Mouse (Mus musculus) embryonic facial prominence, embryonic 12.5 days (tissue): ENCODE results near the gene Stard7. TPM values are rescaled to one million over a fixed set of nuclear protein-coding genes. Genes with fewer than 3 reads are reported as not detected.

Source experiments
- ATAC-seq: fragments of 200-750 bp; cut with Nextera tagmentation; 2 replicates; pipeline ENCODE4 v1.8.0; 2017; ENCODE audit not compliant: insufficient number of reproducible peaks, insufficient read depth, low FRiP score, low TSS enrichment
- H3K27ac ChIP-seq: fragments of 300-500 bp; sonication (generic); 2 replicates; pipeline ENCODE4 v1.5.1; 2016; ENCODE audit warnings: mild to moderate bottlenecking
- H3K27me3 ChIP-seq: fragments of 300-500 bp; sonication (generic); 2 replicates; pipeline ENCODE4 v1.6.1; 2016; ENCODE audit warnings: mild to moderate bottlenecking, moderate library complexity
- H3K36me3 ChIP-seq: fragments of 300-500 bp; sonication (generic); 2 replicates; pipeline ENCODE4 v1.6.1; 2016; ENCODE audit warnings: mild to moderate bottlenecking
- H3K4me1 ChIP-seq: fragments of 300-500 bp; sonication (generic); 2 replicates; pipeline ENCODE4 v1.6.1; 2016
- H3K4me2 ChIP-seq: fragments of 300-500 bp; sonication (generic); replicated peaks from 2 replicates; pipeline ENCODE4 v1.6.1; 2016; ENCODE audit warnings: mild to moderate bottlenecking, moderate library complexity
- H3K4me3 ChIP-seq: fragments of 300-500 bp; sonication (generic); 2 replicates; pipeline ENCODE4 v1.5.1; 2016; ENCODE audit warnings: mild to moderate bottlenecking
- H3K9ac ChIP-seq: fragments of 300-500 bp; sonication (generic); 2 replicates; pipeline ENCODE4 v1.6.1; 2016; ENCODE audit warnings: mild to moderate bottlenecking, moderate library complexity
- H3K9me3 ChIP-seq: fragments of 300-500 bp; sonication (generic); 2 replicates; pipeline ENCODE4 v1.6.1; 2016; ENCODE audit warnings: mild to moderate bottlenecking, moderate library complexity
- WGBS: fragments of 180-500 bp; shearing (Covaris S2); methylation state at CpG from one replicate; pipeline ENCODE4 v1.1.7; 2016; 5-methylcytosine and 5-hydroxymethylcytosine counted together
- polyA plus RNA-seq: library from polyadenylated mRNA; unstranded; fragments of >200 nt; fragmentation: Nextera tagmentation; extraction: Ambion mirVana; gene quantifications from 2 replicates; pipeline ENCODE4 v1.2.1, GENCODE M21; 2016

The Stard7 gene
- polyA plus RNA-seq, 1 experiment from 2014 or later = 87.3 TPM

DNA sequence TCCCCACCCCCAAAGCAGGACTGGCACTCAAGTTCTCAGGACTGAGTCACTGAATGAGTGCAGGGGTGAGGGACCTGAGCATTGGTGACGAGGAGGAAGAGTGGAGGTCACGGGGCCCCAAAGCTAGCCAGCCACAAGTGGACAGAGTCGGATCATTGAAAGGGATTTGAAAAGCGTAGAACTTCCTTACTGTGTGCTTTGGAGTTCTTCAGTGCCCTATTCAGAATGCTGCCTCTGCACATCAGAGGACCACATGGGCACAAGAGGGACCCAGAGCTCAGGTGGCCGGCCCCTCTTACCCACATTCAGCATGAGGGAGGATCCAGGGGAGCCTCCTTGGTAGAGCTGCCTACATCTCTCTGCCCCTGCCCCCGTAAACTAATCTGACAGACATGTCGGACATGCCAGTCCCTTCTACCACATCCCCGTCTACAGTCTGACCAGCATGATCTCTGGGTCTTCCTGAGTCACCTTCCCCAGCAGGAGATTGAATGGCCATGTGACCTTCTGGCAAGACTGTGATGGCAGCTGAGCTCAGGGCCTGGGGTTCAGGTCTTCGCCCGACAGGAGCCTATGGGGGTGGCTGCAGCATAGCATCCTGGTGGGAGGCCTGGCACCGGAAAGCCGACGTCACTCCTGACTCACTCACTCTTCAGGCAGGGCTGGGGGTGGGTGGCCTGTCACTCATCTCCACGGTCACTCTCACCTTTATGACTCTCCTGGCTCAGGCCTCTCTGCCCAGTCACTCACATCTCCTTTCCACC, 63.0 kb downstream of the Stard7 start:
- Histone ChIP-seq H3K4me2 (no peak overlapping the region), H3K9me3 (no peaks in the 10 kb centered on the region), H3K27me3 (peaks cover 32% of the 10 kb centered on the region), H3K27ac (no peak overlapping the region), H3K36me3 (no peaks in the 10 kb centered on the region), H3K4me3 (no peak overlapping the region), H3K9ac (no peak overlapping the region), H3K4me1 (peaks cover 5% of the 10 kb centered on the region; the same call in 1 of the 2 replicates)
- 73% methylated on average over 14 of the region's 14 CpGs for WGBS
- no peak for ATAC-seq

DNA sequence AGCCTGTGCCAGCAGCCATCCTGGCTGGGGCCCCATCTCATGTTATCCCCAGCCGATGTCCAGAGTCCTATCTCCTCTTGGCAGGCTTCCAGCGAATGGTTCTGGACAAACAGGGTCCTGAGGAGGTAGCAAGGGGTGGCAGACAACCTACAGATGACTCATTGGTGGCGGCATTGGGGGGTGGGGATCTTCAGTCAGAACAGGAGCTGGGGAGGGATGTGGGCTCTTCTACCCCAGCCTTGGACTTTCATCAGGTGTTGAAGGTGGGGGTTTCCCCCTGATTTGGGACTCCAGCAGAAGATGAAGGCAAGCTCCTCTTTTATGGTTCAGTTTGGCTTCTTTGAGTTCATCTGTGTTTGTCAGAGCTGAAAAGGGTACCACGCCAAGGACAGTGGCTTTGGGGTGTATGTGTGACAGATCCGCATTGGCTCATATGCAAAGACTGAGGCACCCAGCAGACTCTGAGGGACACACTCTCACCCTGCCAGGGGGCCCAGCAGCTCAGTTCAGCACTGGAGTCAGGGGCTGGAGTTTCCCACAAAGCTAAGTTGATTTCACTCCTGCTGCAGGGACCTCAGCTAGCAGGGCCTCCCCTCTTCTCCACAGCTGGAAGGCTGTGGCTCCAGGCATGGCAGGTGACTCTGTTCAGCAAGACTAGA, 64.1 kb downstream of the Stard7 start:
- Histone ChIP-seq H3K9me3 (no peaks in the 10 kb centered on the region), H3K27me3 (peaks cover 32% of the 10 kb centered on the region)

DNA sequence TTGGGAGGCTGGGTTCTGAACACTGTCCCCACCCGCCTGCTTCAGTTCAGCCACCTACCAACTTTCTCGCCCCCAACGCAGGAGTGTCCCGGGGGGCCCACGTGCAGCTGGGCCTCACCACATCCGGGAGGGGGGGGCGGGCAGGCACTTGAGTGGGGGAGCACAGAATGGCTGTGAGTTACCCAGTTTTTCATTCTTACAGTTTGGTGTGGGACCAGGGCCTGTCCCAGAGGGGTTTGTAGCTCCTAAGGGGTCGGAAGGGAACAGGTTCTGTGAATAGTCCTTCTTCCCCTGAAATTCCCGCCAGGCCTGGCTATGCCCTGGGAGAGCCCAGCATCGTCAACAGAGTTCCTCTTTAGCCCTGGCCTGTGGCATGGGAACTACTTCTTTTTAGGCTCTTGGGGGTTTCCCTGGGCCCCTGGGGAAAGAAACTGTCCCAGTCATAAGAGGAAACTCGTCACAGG, 65.1 kb downstream of the Stard7 start:
- Histone ChIP-seq H3K27me3 (peaks cover 32% of the 10 kb centered on the region), H3K4me3 (no peak overlapping the region), H3K4me1 (peaks cover 5% of the 10 kb centered on the region; the same call in 1 of the 2 replicates), H3K36me3 (no peaks in the 10 kb centered on the region), H3K4me2 (peak overlapping the region; percentile 94), H3K9me3 (no peaks in the 10 kb centered on the region), H3K9ac (no peak overlapping the region), H3K27ac (no peak overlapping the region)
- ATAC-seq = no peak
- 42% methylated on average over 11 of the region's 11 CpGs for WGBS

More for the DNA sequence above, 64.1 kb downstream of the Stard7 start:
- Histone ChIP-seq H3K27ac (no peak overlapping the region), H3K4me1 (peaks cover 5% of the 10 kb centered on the region; the same call in 1 of the 2 replicates), H3K4me2 (no peak overlapping the region), H3K9ac (no peak overlapping the region), H3K4me3 (no peak overlapping the region), H3K36me3 (no peaks in the 10 kb centered on the region)
- no peak for ATAC-seq
- WGBS = 69% methylated on average over 5 of the region's 5 CpGs

DNA sequence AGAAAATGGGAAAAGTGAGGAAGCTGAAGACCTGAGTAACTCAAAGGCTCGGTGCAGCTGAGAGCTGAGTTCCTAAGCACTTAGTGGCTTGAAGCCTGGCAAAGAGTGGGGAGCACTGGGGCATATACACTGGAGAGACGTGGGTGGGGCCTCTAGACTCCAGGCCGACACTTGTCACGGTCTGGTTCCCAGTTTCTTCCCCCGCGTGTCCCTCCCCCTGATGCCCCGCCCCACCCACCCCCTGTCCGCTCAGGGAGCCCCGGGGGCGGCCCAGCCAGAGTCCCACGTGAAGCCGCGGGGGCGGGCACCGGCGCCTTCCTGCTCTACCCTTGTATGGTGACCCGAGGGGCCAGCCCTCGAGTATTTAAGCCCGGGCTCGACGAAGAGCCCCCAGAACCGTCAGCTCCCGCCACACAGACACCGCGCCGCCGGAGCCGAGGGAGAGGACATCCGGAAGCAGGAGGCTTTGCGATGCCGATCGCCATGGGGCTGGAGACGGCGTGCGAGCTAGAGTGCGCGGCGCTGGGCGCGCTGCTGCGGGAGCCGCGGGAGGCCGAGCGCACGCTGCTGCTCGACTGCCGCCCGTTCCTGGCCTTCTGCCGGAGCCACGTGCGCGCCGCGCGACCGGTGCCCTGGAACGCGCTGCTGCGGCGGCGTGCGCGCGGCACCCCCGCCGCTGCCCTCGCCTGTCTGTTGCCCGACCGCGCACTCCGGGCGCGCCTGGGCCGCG, 65.9 kb downstream of the Stard7 start, which contains the start of gene Dusp2:
Gene Dusp2, plus strand, starts transcription at position 393 of the 730 bp plus-strand sequence.
- H3K27ac ChIP-seq = no peak within 1 kb of the TSS
- under 1% methylated on average over 60 of the region's 76 CpGs for WGBS
- peak; percentile 43; the same call in 1 of the 2 replicates for ATAC-seq

DNA sequence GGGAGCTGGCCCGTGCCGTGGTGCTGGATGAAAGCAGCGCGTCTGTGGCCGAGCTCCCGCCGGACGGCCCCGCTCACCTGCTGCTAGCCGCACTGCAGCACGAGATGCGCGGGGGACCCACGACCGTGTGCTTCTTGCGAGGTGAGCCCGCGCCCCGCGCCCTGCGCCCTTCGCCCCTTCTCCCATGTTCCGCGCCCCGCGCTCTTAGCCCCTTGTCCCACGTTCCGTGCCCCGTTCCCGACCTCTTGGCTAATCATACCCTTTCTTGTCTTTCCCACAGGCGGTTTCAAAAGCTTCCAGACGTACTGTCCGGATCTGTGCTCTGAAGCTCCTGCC, 66.4 kb downstream of the Stard7 start:
- Histone ChIP-seq H3K4me1 (peaks cover 5% of the 10 kb centered on the region; the same call in 1 of the 2 replicates), H3K27ac (no peak overlapping the region)
- 0 out of 2 replicates have a peak, but pooled peaks have one; percentile 1 for ATAC-seq

More for the DNA sequence above, 65.9 kb downstream of the Stard7 start, which contains the start of gene Dusp2:
- Histone ChIP-seq H3K4me3 (peak within 1 kb of the TSS; percentile 48), H3K9ac (peak within 1 kb of the TSS; percentile 60), H3K27me3 (peaks cover 32% of the 10 kb centered on the region), H3K4me1 (peaks cover 5% of the 10 kb centered on the region; the same call in 1 of the 2 replicates), H3K36me3 (no peaks in the 10 kb centered on the region), H3K4me2 (peak within 1 kb of the TSS; percentile 94), H3K9me3 (no peaks in the 10 kb centered on the region)

DNA sequence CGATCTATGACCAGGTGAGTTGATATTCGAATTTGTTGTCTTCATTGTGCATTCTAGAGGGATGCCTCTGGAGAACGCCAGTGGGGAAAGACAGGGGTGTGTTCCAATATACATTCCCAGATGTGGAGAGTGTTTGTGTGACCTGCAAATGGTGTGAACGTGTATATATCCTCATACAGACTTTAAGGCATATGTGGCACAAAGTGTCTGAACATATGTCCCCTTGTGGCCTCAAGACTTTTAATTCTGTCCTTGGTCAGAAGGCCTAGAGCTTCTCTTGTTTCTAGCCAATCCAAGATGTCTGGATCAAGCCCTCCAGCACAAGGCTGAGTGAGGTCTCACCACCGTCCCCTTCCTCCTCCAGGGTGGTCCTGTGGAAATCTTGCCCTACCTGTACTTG, 66.9 kb downstream of the Stard7 start:
- Histone ChIP-seq H3K4me2 (peak overlapping the region; percentile 94), H3K9ac (0 out of 2 replicates have a peak overlapping the region, but pooled peaks have one; percentile 60), H3K9me3 (no peaks in the 10 kb centered on the region), H3K27ac (no peak overlapping the region), H3K4me1 (peaks cover 5% of the 10 kb centered on the region; the same call in 1 of the 2 replicates), H3K4me3 (peak overlapping the region; percentile 48), H3K36me3 (no peaks in the 10 kb centered on the region), H3K27me3 (peaks cover 32% of the 10 kb centered on the region)
- no peak for ATAC-seq
- WGBS = 43% methylated on average over 5 of the region's 5 CpGs

More for the DNA sequence above, 66.4 kb downstream of the Stard7 start:
- peaks cover 32% of the 10 kb centered on the region for H3K27me3 ChIP-seq
- 2% methylated on average over 33 of the region's 33 CpGs for WGBS
- no peaks in the 10 kb centered on the region for H3K36me3 ChIP-seq
- H3K9me3 ChIP-seq = no peaks in the 10 kb centered on the region
- peak overlapping the region; percentile 60 for H3K9ac ChIP-seq
- peak overlapping the region; percentile 94 for H3K4me2 ChIP-seq
- peak overlapping the region; percentile 48 for H3K4me3 ChIP-seq

DNA sequence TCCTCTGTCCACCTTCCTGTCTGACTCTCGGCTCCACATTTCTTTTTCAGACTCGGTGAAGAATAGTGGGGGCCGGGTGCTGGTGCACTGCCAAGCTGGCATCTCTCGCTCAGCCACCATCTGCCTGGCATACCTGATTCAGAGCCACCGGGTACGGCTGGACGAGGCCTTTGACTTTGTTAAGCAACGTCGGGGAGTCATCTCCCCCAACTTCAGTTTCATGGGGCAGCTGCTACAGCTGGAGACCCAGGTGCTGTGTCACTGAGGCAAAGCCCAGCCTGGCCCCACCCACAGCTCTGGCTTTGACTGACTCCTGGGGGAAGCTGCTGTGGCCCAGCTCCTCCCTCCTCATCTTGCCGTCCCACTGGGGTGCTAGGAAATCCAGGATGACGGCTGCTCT, 67.5 kb downstream of the Stard7 start:
- H3K27me3 ChIP-seq = peaks cover 32% of the 10 kb centered on the region
- 71% methylated on average over 11 of the region's 11 CpGs for WGBS
- no peak overlapping the region for H3K4me3 ChIP-seq
- ATAC-seq = no peak
- H3K9me3 ChIP-seq = no peaks in the 10 kb centered on the region
- H3K9ac ChIP-seq = no peak overlapping the region
- peaks cover 5% of the 10 kb centered on the region; the same call in 1 of the 2 replicates for H3K4me1 ChIP-seq
- H3K27ac ChIP-seq = no peak overlapping the region
- no peaks in the 10 kb centered on the region for H3K36me3 ChIP-seq
- H3K4me2 ChIP-seq = no peak overlapping the region

DNA sequence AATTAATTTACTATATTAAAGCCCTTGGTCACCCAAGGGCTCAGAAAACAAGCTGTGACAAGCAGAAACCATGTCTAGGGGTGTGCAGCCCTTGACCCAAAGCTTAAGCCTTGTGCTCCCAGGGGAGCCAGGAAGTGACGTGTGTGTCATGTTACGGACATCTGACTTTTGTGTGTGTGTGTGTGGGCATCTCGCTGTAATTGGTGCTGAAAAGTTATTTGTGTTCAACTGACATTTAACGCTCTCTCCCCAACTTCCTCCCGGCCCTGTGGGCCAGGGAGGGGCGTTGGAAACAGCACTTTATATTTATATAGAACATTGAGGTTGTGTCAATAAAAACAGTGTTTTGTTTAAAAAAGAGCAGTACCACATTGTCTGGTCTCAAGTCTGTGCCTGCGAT, 68.0 kb downstream of the Stard7 start:
- H3K27me3 ChIP-seq = peaks cover 32% of the 10 kb centered on the region
- no peaks in the 10 kb centered on the region for H3K36me3 ChIP-seq
- no peak overlapping the region for H3K9ac ChIP-seq
- no peaks in the 10 kb centered on the region for H3K9me3 ChIP-seq
- no peak overlapping the region for H3K27ac ChIP-seq
- ATAC-seq = no peak
- H3K4me2 ChIP-seq = no peak overlapping the region
- 52% methylated on average over 7 of the region's 7 CpGs for WGBS
- H3K4me3 ChIP-seq = no peak overlapping the region
- peaks cover 5% of the 10 kb centered on the region; the same call in 1 of the 2 replicates for H3K4me1 ChIP-seq

DNA sequence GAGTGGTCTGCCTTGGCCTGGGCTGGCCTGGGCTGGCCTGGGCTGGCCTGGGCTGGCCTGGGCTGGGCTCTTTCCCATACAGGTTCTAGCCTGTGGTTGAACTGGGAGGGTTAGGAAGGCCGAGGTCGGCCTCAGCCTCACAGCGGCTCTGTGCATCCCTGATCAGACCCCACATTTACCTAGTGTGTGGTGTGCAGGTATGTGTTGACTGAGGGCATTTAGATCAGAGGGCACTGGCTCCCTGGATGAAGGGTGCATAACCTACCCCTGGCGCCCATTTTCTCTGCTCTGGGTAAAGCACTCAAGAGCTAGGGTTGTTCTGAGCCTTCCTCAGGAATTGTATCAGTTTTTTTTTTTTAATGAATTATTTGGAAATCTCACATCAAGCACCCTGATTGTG, 68.4 kb downstream of the Stard7 start, which contains the start of gene Astl:
Gene Astl, plus strand, starts transcription at position 224 of the 400 bp plus-strand sequence.
- H3K4me3 ChIP-seq = no peak within 1 kb of the TSS
- WGBS = 80% methylated on average over 4 of the region's 4 CpGs
- H3K9ac ChIP-seq = no peak within 1 kb of the TSS
- ATAC-seq = no peak
- H3K4me2 ChIP-seq = no peak within 1 kb of the TSS
- H3K27ac ChIP-seq = no peak within 1 kb of the TSS
- H3K9me3 ChIP-seq = no peaks in the 10 kb centered on the region
- H3K4me1 ChIP-seq = peaks cover 5% of the 10 kb centered on the region; the same call in 1 of the 2 replicates
- H3K27me3 ChIP-seq = peaks cover 32% of the 10 kb centered on the region
- H3K36me3 ChIP-seq = no peaks in the 10 kb centered on the region

DNA sequence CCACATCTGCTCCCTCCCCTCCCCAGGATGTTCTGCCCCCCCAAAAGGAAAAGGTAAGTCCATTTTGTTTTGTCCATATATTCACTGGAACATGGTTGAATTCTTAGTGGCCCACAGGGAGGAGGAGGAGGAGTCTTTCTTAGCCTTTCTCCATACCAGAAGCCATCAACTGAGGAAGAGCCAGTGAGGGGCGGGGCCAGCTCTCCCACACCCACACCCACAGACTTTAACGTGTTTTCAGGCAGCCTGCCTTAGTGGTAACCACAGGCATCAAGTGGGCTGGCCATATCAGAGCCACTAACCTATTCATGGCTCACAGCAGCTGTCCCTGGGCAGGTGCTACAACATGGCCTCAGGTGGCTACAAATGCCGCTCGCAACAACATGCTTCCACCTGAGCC, 68.8 kb downstream of the Stard7 start:
- Histone ChIP-seq H3K9me3 (no peaks in the 10 kb centered on the region), H3K4me1 (peaks cover 5% of the 10 kb centered on the region; the same call in 1 of the 2 replicates), H3K4me2 (no peak overlapping the region), H3K27ac (no peak overlapping the region), H3K27me3 (peaks cover 32% of the 10 kb centered on the region), H3K4me3 (no peak overlapping the region), H3K9ac (no peak overlapping the region), H3K36me3 (no peaks in the 10 kb centered on the region)
- 68% methylated on average over 4 of the region's 4 CpGs for WGBS
- no peak for ATAC-seq

DNA sequence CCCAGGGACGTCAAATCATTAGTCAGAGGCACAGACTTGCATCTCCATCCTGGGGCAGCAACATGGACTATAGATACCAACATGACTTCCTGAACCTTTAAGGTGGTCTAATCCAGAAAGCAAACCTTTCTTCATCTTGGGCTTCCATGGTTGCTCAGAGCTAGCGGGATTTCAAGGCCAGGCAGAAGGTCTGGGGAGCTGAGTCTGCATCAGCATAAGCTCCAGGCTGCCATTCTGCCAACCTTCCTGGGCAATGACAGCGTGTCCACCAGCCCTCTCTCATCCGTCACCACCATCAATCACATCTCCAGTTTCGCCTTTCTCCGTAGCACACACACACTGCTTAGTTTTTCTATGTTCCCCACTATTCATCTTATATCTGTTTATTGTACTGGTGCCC, 69.2 kb downstream of the Stard7 start:
- no peaks in the 10 kb centered on the region for H3K9me3 ChIP-seq
- H3K27me3 ChIP-seq = peaks cover 32% of the 10 kb centered on the region
- 76% methylated on average over 6 of the region's 6 CpGs for WGBS
- H3K36me3 ChIP-seq = no peaks in the 10 kb centered on the region
- no peak for ATAC-seq
- no peak overlapping the region for H3K9ac ChIP-seq
- H3K27ac ChIP-seq = no peak overlapping the region
- no peak overlapping the region for H3K4me3 ChIP-seq
- H3K4me2 ChIP-seq = no peak overlapping the region
- peaks cover 5% of the 10 kb centered on the region; the same call in 1 of the 2 replicates for H3K4me1 ChIP-seq
